Mouse (Mus musculus): ENCODE data around the gene Eef1a1. TPM values are rescaled to one million over a fixed set of nuclear protein-coding genes. Genes with fewer than 3 reads are reported as not detected.

Eef1a1 gene
- polyA plus RNA-seq, 1 experiment from 2014 or later = 4,271 TPM

- Histone ChIP-seq H3K4me1 (ENCODE audit: control insufficient read depth, insufficient read depth, low read length) (no peaks in the 10 kb centered on the region), H3K27me3 (replicated peaks; ENCODE audit: control insufficient read depth, insufficient read depth, low read length) (peaks cover 20% of the 10 kb centered on the region), H3K4me3 (ENCODE audit: low read length) (peak overlapping the region; percentile 64), H3K27ac (ENCODE audit: low read length) (no peak overlapping the region), H3K36me3 (ENCODE audit: control insufficient read depth, insufficient read depth, low read length) (no peaks in the 10 kb centered on the region), H3K9ac (ENCODE audit: low read depth, low read length) (peak overlapping the region; percentile 75), H3K9me3 (ENCODE audit: control insufficient read depth, low read length) (no peaks in the 10 kb centered on the region), H3K4me2 (ENCODE audit: low read depth, low read length) (peak overlapping the region; percentile 98)
- 5% methylated on average over 9 of the region's 9 CpGs for WGBS
- ATAC-seq = peak; percentile 48
These were observed 46.7 kb downstream of the Eef1a1 start for GRCm38 (mm10) chr9:78442237-78442578.

- 76% methylated on average over 5 of the region's 5 CpGs for WGBS
- Histone ChIP-seq H3K27ac (ENCODE audit: low read length) (no peak overlapping the region), H3K4me1 (ENCODE audit: control insufficient read depth, insufficient read depth, low read length) (no peaks in the 10 kb centered on the region), H3K27me3 (replicated peaks; ENCODE audit: control insufficient read depth, insufficient read depth, low read length) (peaks cover 15% of the 10 kb centered on the region), H3K9me3 (ENCODE audit: control insufficient read depth, low read length) (no peaks in the 10 kb centered on the region), H3K36me3 (ENCODE audit: control insufficient read depth, insufficient read depth, low read length) (no peaks in the 10 kb centered on the region), H3K4me3 (ENCODE audit: low read length) (no peak overlapping the region), H3K9ac (ENCODE audit: low read depth, low read length) (no peak overlapping the region), H3K4me2 (ENCODE audit: low read depth, low read length) (no peak overlapping the region)
- no peak for ATAC-seq
These were observed 49.5 kb downstream of the Eef1a1 start for GRCm38 (mm10) chr9:78439426-78439825.

GRCm38 (mm10) chr9:78432471-78432870 is 56.5 kb downstream of the Eef1a1 start:
- H3K4me1 ChIP-seq (ENCODE audit: control insufficient read depth, insufficient read depth, low read length) = no peaks in the 10 kb centered on the region
- no peaks in the 10 kb centered on the region for H3K9me3 ChIP-seq (ENCODE audit: control insufficient read depth, low read length)
- H3K36me3 ChIP-seq (ENCODE audit: control insufficient read depth, insufficient read depth, low read length) = no peaks in the 10 kb centered on the region
- no peaks in the 10 kb centered on the region for H3K27me3 ChIP-seq (replicated peaks; ENCODE audit: control insufficient read depth, insufficient read depth, low read length)
- no peak overlapping the region for H3K27ac ChIP-seq (ENCODE audit: low read length)
- 88% methylated on average over 5 of the region's 5 CpGs for WGBS
- H3K4me3 ChIP-seq (ENCODE audit: low read length) = no peak overlapping the region
- H3K4me2 ChIP-seq (ENCODE audit: low read depth, low read length) = no peak overlapping the region
- H3K9ac ChIP-seq (ENCODE audit: low read depth, low read length) = no peak overlapping the region
- ATAC-seq = no peak

GRCm38 (mm10) chr9:78430486-78430885 is 58.5 kb downstream of the Eef1a1 start:
- 72% methylated on average over 6 of the region's 6 CpGs for WGBS
- Histone ChIP-seq H3K4me2 (ENCODE audit: low read depth, low read length) (no peak overlapping the region), H3K27me3 (replicated peaks; ENCODE audit: control insufficient read depth, insufficient read depth, low read length) (no peaks in the 10 kb centered on the region), H3K36me3 (ENCODE audit: control insufficient read depth, insufficient read depth, low read length) (no peaks in the 10 kb centered on the region), H3K27ac (ENCODE audit: low read length) (no peak overlapping the region), H3K9me3 (ENCODE audit: control insufficient read depth, low read length) (no peaks in the 10 kb centered on the region), H3K4me3 (ENCODE audit: low read length) (no peak overlapping the region), H3K4me1 (ENCODE audit: control insufficient read depth, insufficient read depth, low read length) (no peaks in the 10 kb centered on the region), H3K9ac (ENCODE audit: low read depth, low read length) (no peak overlapping the region)
- ATAC-seq = no peak

GRCm38 (mm10) chr9:78429551-78429950 is 59.4 kb downstream of the Eef1a1 start:
- Histone ChIP-seq H3K4me3 (ENCODE audit: low read length) (no peak overlapping the region), H3K9ac (ENCODE audit: low read depth, low read length) (no peak overlapping the region), H3K27ac (ENCODE audit: low read length) (no peak overlapping the region), H3K27me3 (replicated peaks; ENCODE audit: control insufficient read depth, insufficient read depth, low read length) (no peaks in the 10 kb centered on the region), H3K36me3 (ENCODE audit: control insufficient read depth, insufficient read depth, low read length) (no peaks in the 10 kb centered on the region), H3K4me2 (ENCODE audit: low read depth, low read length) (no peak overlapping the region), H3K9me3 (ENCODE audit: control insufficient read depth, low read length) (no peaks in the 10 kb centered on the region), H3K4me1 (ENCODE audit: control insufficient read depth, insufficient read depth, low read length) (no peaks in the 10 kb centered on the region)
- no peak for ATAC-seq
- 65% methylated on average over 2 of the region's 2 CpGs for WGBS

GRCm38 (mm10) chr9:78428870-78429432 is 60.0 kb downstream of the Eef1a1 start:
- ATAC-seq = no peak
- Histone ChIP-seq H3K9ac (ENCODE audit: low read depth, low read length) (no peak overlapping the region), H3K36me3 (ENCODE audit: control insufficient read depth, insufficient read depth, low read length) (no peaks in the 10 kb centered on the region), H3K27me3 (replicated peaks; ENCODE audit: control insufficient read depth, insufficient read depth, low read length) (no peaks in the 10 kb centered on the region), H3K4me2 (ENCODE audit: low read depth, low read length) (no peak overlapping the region), H3K27ac (ENCODE audit: low read length) (no peak overlapping the region), H3K4me3 (ENCODE audit: low read length) (no peak overlapping the region), H3K9me3 (ENCODE audit: control insufficient read depth, low read length) (no peaks in the 10 kb centered on the region), H3K4me1 (ENCODE audit: control insufficient read depth, insufficient read depth, low read length) (no peaks in the 10 kb centered on the region)
- 82% methylated on average over 4 of the region's 4 CpGs for WGBS

Small RNA genes lying within 50 kb of the gene (microRNA-seq; reads per million reads assigned to microRNA genes)
- not detected for gene Gm26377

Other genes starting within 250 kb of the Eef1a1 start
- 73.4 and 80.7 TPM in 2 replicates for gene Gm3776, start 232.0 kb downstream of the Eef1a1 start, polyA plus RNA-seq (2015; fragmentation: Nextera tagmentation; extraction: Ambion mirVana)
- 0.93 and 0.95 TPM in 2 replicates for gene Gm10639, start 199.2 kb downstream of the Eef1a1 start, polyA plus RNA-seq (2015; fragmentation: Nextera tagmentation; extraction: Ambion mirVana)
- gene Omt2a, start 174.4 kb downstream of the Eef1a1 start, polyA plus RNA-seq (2015; fragmentation: Nextera tagmentation; extraction: Ambion mirVana) = not detected in 2 replicates
- gene Omt2b, start 161.6 kb downstream of the Eef1a1 start, polyA plus RNA-seq (2015; fragmentation: Nextera tagmentation; extraction: Ambion mirVana) = not detected in 2 replicates
- gene Gsta2, start 133.4 kb downstream of the Eef1a1 start, polyA plus RNA-seq (2015; fragmentation: Nextera tagmentation; extraction: Ambion mirVana) = 77.3 and 89.5 TPM in 2 replicates
- gene Dppa5a, start 121.0 kb downstream of the Eef1a1 start, polyA plus RNA-seq (2015; fragmentation: Nextera tagmentation; extraction: Ambion mirVana) = not detected in 2 replicates
- gene Ooep, start 110.4 kb downstream of the Eef1a1 start, polyA plus RNA-seq (2015; fragmentation: Nextera tagmentation; extraction: Ambion mirVana) = 0.26 and 0.39 TPM in 2 replicates
- gene Ddx43, start 93.4 kb downstream of the Eef1a1 start, polyA plus RNA-seq (2015; fragmentation: Nextera tagmentation; extraction: Ambion mirVana) = 0.13 and 0.28 TPM in 2 replicates
- gene Cgas, start 45.9 kb downstream of the Eef1a1 start, polyA plus RNA-seq (2015; fragmentation: Nextera tagmentation; extraction: Ambion mirVana) = 1.6 and 1.9 TPM in 2 replicates
- 25.0 and 27.0 TPM in 2 replicates for gene Mto1, start 40.9 kb downstream of the Eef1a1 start, polyA plus RNA-seq (2015; fragmentation: Nextera tagmentation; extraction: Ambion mirVana)
- gene Gm17324, start 40.4 kb downstream of the Eef1a1 start, polyA plus RNA-seq (2015; fragmentation: Nextera tagmentation; extraction: Ambion mirVana) = 0.24 and 0.48 TPM in 2 replicates
- gene Slc17a5, start 98.9 kb upstream of the Eef1a1 start, polyA plus RNA-seq (2015; fragmentation: Nextera tagmentation; extraction: Ambion mirVana) = 91.1 and 136 TPM in 2 replicates
- gene Cd109, start 126.4 kb upstream of the Eef1a1 start, polyA plus RNA-seq (2015; fragmentation: Nextera tagmentation; extraction: Ambion mirVana) = 4.1 and 4.9 TPM in 2 replicates

Measured in intestine, embryonic 16.5 days (tissue).